Mouse (Mus musculus) MEL (cell line): ENCODE measurements at regions not wholly inside any gene's neighbourhood (a gene's known extent, or its start where the extent isn't known, plus 50 kb on each side); places are given as distances from the start of the nearest gene placed in this dataset.

Source experiments
- DNase-seq: peaks from one replicate; pipeline ENCODE4 v3.0.0; 2011; ENCODE audit warnings: low read depth, low spot score
- H3K27ac ChIP-seq: 2 replicates; pipeline ENCODE4 v1.5.1; 2012; ENCODE audit warnings: low read depth, mild to moderate bottlenecking, control low read depth, low read length, moderate library complexity; ENCODE audit not compliant: control insufficient read depth
- H3K27me3 ChIP-seq, 2 experiments: fragments of 150-350 bp in 1 of 2; sonication (generic) in 1 of 2; 2 replicates each; pipeline ENCODE4 v1.6.1; 2012; ENCODE audit warnings: low read length in 2 of 2, mild to moderate bottlenecking in 2 of 2, improper control_type of control experiment in 1 of 2, moderate library complexity in 1 of 2; ENCODE audit not compliant: insufficient read depth in 2 of 2, control insufficient read depth in 1 of 2
- H3K36me3 ChIP-seq, 2 experiments: 2 replicates each; pipeline ENCODE4 v1.6.1; 2012 to 2014; ENCODE audit warnings: low read length in 2 of 2, improper control_type of control experiment in 1 of 2, inconsistent platforms in 1 of 2, mild to moderate bottlenecking in 1 of 2; ENCODE audit not compliant: insufficient read depth in 2 of 2, control insufficient read depth in 1 of 2
- H3K4me1 ChIP-seq, 2 experiments: fragments of 150-350 bp in 1 of 2; sonication (generic) in 1 of 2; 2 replicates each; pipeline ENCODE4 v1.6.1; 2012; ENCODE audit warnings: low read length in 2 of 2, improper control_type of control experiment in 1 of 2, mild to moderate bottlenecking in 1 of 2; ENCODE audit not compliant: insufficient read depth in 2 of 2, control insufficient read depth in 1 of 2
- H3K4me3 ChIP-seq, 2 experiments: fragments of 150-350 bp in 1 of 2; sonication (generic) in 1 of 2; 2 replicates each; pipeline ENCODE4 v1.5.1; 2012; ENCODE audit warnings: low read depth in 2 of 2, low read length in 2 of 2, mild to moderate bottlenecking in 2 of 2, moderate library complexity in 2 of 2, control low read depth in 1 of 2, improper control_type of control experiment in 1 of 2; ENCODE audit not compliant: control insufficient read depth in 1 of 2, insufficient read depth in 1 of 2
- H3K79me2 ChIP-seq: 2 replicates; pipeline ENCODE4 v1.6.1; 2012; ENCODE audit warnings: mild to moderate bottlenecking, low read length, moderate library complexity; ENCODE audit not compliant: control insufficient read depth, poor library complexity, insufficient read depth
- H3K9ac ChIP-seq: 2 replicates; pipeline ENCODE4 v1.6.1; 2012; ENCODE audit warnings: low read depth, mild to moderate bottlenecking, control low read depth, low read length, moderate library complexity; ENCODE audit not compliant: control insufficient read depth, poor library complexity, severe bottlenecking
- H3K9me3 ChIP-seq: fragments of 150-350 bp; sonication (generic); replicated peaks from 2 replicates; pipeline ENCODE4 v1.6.1; 2012; ENCODE audit warnings: mild to moderate bottlenecking, low read length, improper control_type of control experiment, moderate library complexity; ENCODE audit not compliant: insufficient read depth
- CTCF ChIP-seq, 3 experiments: IDR thresholded peaks in 2 of 3; conservative IDR thresholded peaks in 1 of 3; 2 replicates each; pipeline ENCODE4 v1.5.1; 2011 to 2012; ENCODE audit warnings: low read length in 3 of 3, low read depth in 2 of 3, mild to moderate bottlenecking in 2 of 3, improper control_type of control experiment in 1 of 3, inconsistent platforms in 1 of 3, mixed read lengths in 1 of 3, moderate library complexity in 1 of 3; ENCODE audit not compliant: control insufficient read depth in 1 of 3, insufficient read depth in 1 of 3, poor library complexity in 1 of 3, severe bottlenecking in 1 of 3
- E2F4 ChIP-seq: IDR thresholded peaks from 2 replicates; pipeline ENCODE4 v1.6.1; 2011; ENCODE audit warnings: low read depth, low read length, improper control_type of control experiment, borderline replicate concordance
- ELF1 ChIP-seq: IDR thresholded peaks from 2 replicates; pipeline ENCODE4 v1.6.1; 2014; ENCODE audit warnings: low read depth, mild to moderate bottlenecking, inconsistent platforms, low read length, improper control_type of control experiment, moderate library complexity
- EP300 ChIP-seq, 2 experiments: IDR thresholded peaks; 2 replicates each; pipeline ENCODE4 v1.6.1; 2011; ENCODE audit warnings: improper control_type of control experiment in 2 of 2, low read length in 2 of 2, low read depth in 1 of 2, mild to moderate bottlenecking in 1 of 2
- ETS1 ChIP-seq: IDR thresholded peaks from 2 replicates; pipeline ENCODE4 v1.6.1; 2012; ENCODE audit warnings: low read depth, mild to moderate bottlenecking, inconsistent platforms, low read length, improper control_type of control experiment, moderate library complexity
- GABPA ChIP-seq: IDR thresholded peaks from 2 replicates; pipeline ENCODE4 v1.6.1; 2012; ENCODE audit warnings: low read depth, mild to moderate bottlenecking, inconsistent platforms, low read length, improper control_type of control experiment, moderate library complexity
- HCFC1 ChIP-seq: IDR thresholded peaks from 2 replicates; pipeline ENCODE4 v1.6.1; 2012; ENCODE audit warnings: low read depth, mild to moderate bottlenecking, inconsistent platforms, low read length, improper control_type of control experiment, moderate library complexity
- MAX ChIP-seq: IDR thresholded peaks from 2 replicates; pipeline ENCODE4 v1.6.1; 2011; ENCODE audit warnings: low read length, improper control_type of control experiment
- MXI1 ChIP-seq: IDR thresholded peaks from 2 replicates; pipeline ENCODE4 v1.6.1; 2011; ENCODE audit warnings: mild to moderate bottlenecking, low read depth, low read length, improper control_type of control experiment
- MYB ChIP-seq: IDR thresholded peaks from 2 replicates; pipeline ENCODE4 v1.6.1; 2011; ENCODE audit warnings: mild to moderate bottlenecking, low read depth, low read length, improper control_type of control experiment
- SIN3A ChIP-seq: IDR thresholded peaks from 2 replicates; pipeline ENCODE4 v1.6.1; 2012; ENCODE audit warnings: low read length, improper control_type of control experiment, inconsistent platforms
- TAL1 ChIP-seq: IDR thresholded peaks from 2 replicates; pipeline ENCODE4 v1.6.1; 2012; ENCODE audit warnings: mild to moderate bottlenecking, inconsistent platforms, low read length, moderate library complexity, mixed read lengths
- TBP ChIP-seq: IDR thresholded peaks from 2 replicates; pipeline ENCODE4 v1.8.0; 2011; ENCODE audit warnings: low read depth, low read length, improper control_type of control experiment
- USF1 ChIP-seq: IDR thresholded peaks from 2 replicates; pipeline ENCODE4 v1.6.1; 2014; ENCODE audit warnings: low read depth, mild to moderate bottlenecking, inconsistent platforms, low read length, improper control_type of control experiment, moderate library complexity
- USF2 ChIP-seq, 2 experiments: IDR thresholded peaks; 2 replicates each; pipeline ENCODE4 v1.6.1; 2011 to 2012; ENCODE audit warnings: improper control_type of control experiment in 2 of 2, low read length in 2 of 2, borderline replicate concordance in 1 of 2, inconsistent platforms in 1 of 2, low read depth in 1 of 2, mild to moderate bottlenecking in 1 of 2; ENCODE audit not compliant: insufficient read depth in 1 of 2
- ZKSCAN1 ChIP-seq: IDR thresholded peaks from 2 replicates; pipeline ENCODE4 v1.6.1; 2012; ENCODE audit warnings: low read depth, mild to moderate bottlenecking, inconsistent platforms, low read length, improper control_type of control experiment, moderate library complexity
- ZNF384 ChIP-seq: IDR thresholded peaks from 2 replicates; pipeline ENCODE4 v1.6.1; 2012; ENCODE audit warnings: low read depth, mild to moderate bottlenecking, inconsistent platforms, low read length, improper control_type of control experiment

DNA sequence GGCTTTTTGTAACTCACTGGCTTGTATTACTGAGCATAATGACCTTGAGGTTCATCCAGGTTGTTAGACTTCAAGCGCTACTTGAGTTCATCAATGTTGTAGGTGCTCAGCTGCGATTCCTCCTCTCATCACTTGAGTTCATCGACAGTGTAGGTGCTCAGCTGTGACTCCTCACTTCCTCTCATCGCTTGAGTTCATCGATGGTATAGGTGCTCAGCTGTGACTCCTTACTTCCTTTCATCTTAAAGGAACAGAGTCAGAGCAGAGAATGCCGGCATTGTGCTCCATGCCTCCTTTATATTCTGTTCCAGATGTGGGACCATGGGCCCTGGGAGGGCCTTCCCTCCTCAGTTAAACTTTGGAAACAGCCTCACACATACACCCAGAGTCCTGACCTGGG is 79.4 kb downstream of the Matn1 start:
- Histone ChIP-seq H3K9ac (no peak overlapping the region), H3K79me2 (no peaks in the 10 kb centered on the region), H3K9me3 (no peaks in the 10 kb centered on the region), H3K4me3 (no peak overlapping the region), H3K27me3 (no peaks in the 10 kb centered on the region), H3K27ac (no peak overlapping the region), H3K4me1 (no peaks in the 10 kb centered on the region), H3K36me3 (no peaks in the 10 kb centered on the region)
- TF ChIP-seq USF1 = no peak
- no peak for TF ChIP-seq HCFC1
- TF ChIP-seq CTCF (IDR thresholded peaks at IDR 0.05 in 2 of 3, conservative IDR thresholded peaks at IDR 0.05 in 1 of 3; ENCODE audit: control insufficient read depth in 1 of 3, insufficient read depth in 1 of 3, low read depth in 2 of 3, low read length in 3 of 3, poor library complexity in 1 of 3, severe bottlenecking in 1 of 3) = no peak
- no peak for TF ChIP-seq SIN3A
- no peak for TF ChIP-seq MAX
- TF ChIP-seq TAL1 = no peak
- no peak for TF ChIP-seq ZNF384
- TF ChIP-seq ELF1 = no peak
- TF ChIP-seq ZKSCAN1 = no peak
- no peak for TF ChIP-seq USF2 (IDR thresholded peaks at IDR 0.05; ENCODE audit: borderline replicate concordance in 1 of 2, insufficient read depth in 1 of 2, low read depth in 1 of 2, low read length in 2 of 2)
- no peak for TF ChIP-seq MXI1
- no peak for TF ChIP-seq GABPA
- TF ChIP-seq E2F4 = no peak
- DNase-seq = no peak

DNA sequence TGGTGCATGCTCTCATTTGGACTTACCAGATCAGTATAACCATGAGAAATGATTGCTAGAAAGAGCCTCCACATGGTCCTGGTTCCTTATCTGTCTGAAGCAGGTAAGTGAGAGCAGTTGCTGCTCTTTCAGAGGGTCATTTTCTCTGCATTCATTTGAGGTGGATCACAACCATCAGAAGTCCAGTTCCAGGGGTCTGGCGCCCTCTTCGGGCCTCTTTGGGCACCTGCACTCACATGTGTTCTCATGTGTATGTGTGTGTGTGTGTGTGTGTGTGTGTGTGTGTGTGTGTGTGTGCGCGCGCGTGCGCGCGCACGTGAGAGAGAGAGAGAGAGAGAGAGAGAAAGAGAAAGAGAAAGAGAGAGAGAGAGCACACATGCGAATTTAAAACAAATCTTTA is 92.1 kb downstream of the Matn1 start:
- no peak overlapping the region for H3K4me3 ChIP-seq
- no peaks in the 10 kb centered on the region for H3K36me3 ChIP-seq
- no peaks in the 10 kb centered on the region for H3K4me1 ChIP-seq
- no peak overlapping the region for H3K27ac ChIP-seq
- H3K79me2 ChIP-seq = no peaks in the 10 kb centered on the region
- no peak for DNase-seq
- no peak for TF ChIP-seq ETS1
- no peak for TF ChIP-seq ZNF384
- no peak for TF ChIP-seq TBP
- TF ChIP-seq SIN3A = no peak
- no peak for TF ChIP-seq MYB
- TF ChIP-seq EP300 (IDR thresholded peaks at IDR 0.05; ENCODE audit: low read depth in 1 of 2, low read length in 2 of 2) = no peak
- H3K9ac ChIP-seq = no peak overlapping the region
- H3K27me3 ChIP-seq = no peaks in the 10 kb centered on the region
- H3K9me3 ChIP-seq = no peaks in the 10 kb centered on the region
